Mouse (Mus musculus) urinary bladder, postnatal 14 days (tissue): ENCODE measurements around the gene A030005K14Rik.
A peak's percentile ranks its signal among the peaks of the same experiment; 100 is the strongest.

Source experiments
- DNase-seq: peaks from one replicate; pipeline ENCODE4 v3.0.0; 2021; ENCODE audit warnings: low spot score

The A030005K14Rik gene

DNA sequence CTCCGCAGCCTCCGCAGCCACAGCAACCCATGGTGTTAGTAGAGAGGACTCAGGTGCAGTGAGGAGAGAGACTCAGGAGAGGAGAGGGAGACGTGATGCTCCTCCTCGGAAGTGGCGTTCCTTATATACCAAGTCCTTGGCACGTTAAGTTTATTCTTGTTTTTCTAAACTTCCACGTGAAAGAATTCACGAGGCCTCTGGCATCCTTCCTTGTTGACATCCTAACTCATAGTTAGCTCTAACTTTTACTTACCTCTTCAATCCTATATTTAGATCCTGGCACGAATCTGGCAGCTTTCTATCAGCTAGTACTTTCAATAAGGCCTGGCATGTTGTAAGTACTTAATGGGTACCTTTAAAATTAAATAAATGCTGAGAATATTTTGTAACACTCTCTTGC, at the start of gene A030005K14Rik:
A030005K14Rik (minus strand) TSS at position 101 of the 400 bp plus-strand sequence.
- no peak for DNase-seq

DNA sequence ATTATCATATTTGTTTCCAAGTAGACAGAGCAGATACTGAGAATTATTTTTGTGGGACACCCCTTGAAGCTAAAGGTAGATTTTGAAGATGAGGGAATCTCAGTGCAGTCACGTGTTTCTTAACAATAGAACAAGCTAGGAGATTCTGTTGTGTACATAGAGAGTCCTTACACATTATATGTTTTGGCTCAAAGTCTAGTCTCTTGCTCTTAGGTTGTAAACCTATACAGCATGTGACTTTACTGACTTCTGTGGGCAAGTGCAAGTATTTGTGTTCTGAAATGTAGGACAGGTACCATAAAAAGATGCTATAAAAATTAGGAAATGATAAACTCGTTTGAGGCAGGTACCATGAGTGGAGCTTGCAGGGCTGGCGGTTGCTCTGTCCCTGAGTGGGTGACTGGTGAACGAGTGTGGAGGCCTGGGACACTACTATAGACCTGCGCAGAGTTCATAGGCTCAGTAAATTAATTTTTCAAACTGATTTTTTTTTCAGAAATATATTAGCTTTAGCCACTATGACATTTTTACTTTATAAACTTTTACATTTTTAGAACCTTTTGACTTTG, 48.3 kb upstream of the A030005K14Rik start:
- no peak for DNase-seq

DNA sequence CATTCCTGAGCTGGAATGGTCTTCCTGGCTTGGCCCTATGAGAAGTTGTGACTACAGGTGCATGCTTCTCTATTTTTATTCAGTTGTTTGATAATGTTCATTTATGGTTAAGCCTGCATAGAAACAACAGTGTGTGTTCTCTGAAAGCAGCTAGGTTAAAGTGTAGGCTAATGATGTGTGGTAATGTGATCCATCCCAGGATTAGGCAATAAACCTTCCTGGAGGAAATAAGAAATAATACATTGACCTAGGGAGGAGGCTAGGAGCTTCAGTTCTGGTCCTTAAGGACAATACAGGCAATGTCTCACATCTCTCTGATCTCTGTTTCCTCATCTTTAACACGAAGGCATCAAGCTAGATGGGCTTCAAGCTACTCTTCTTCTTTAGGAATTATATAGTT, 46.3 kb upstream of the A030005K14Rik start:
- DNase-seq: no peak

DNA sequence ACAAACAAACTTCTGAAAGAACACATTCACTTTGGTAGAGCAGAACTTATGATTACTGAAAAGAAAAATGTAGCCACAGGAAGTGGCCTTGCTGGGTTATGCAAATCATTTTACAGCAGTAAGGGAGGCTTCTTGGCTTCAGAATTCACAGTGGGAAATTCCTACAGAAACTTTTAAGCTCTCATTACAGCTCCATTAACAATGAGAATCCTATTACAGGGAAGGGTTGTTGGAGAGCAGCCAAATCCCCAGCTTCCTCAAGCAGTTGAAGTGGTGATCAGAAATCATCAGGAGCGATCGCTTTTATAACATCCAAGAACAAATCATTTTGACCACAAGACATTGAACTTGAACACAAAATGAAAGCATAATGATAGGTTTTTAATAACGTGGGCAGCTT, 42.7 kb upstream of the A030005K14Rik start:
- DNase-seq: no peak

DNA sequence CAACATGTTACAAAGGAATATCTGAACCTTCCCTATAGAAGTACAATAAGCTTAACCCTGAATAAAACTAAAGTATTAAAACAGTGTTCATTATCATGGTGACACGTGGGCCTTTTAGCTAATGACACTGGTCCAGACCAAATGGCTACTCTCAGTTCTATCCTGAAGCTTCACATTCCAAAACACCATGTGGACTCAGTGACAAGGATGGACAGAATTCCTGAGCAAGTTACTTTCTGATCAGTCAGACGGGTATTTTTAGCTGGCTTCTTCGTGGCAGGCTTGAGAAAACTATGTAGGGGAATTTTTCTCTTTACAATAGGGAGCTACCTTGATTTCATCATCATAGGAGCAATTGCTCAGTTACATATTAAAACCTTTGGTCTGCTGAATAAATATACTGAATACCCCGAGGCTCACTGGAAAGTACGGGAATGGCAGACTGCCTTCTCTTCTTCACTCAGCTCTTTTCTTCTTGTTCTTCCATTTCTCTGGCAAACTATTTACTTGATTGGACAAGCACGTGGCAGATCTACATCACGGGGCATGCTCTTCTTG, 40.5 kb upstream of the A030005K14Rik start:
- DNase-seq: no peak

DNA sequence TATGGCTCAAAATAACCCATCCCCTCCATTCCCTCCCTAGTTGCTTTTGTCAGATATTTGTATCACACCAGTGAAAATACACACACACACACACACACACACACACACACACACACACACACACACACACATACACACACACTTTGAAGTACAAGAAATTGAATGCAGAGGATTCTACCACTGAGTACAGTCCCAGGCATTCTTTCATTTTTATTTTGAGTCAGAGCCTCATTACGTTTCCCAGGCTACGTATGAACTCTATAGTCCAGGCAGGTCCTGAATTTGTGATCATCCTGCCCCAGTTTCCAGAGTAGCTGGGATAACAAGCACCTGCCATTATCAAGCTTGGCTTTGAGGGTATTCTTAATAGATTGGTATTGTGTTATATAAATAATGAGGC, 40.0 kb upstream of the A030005K14Rik start:
- no peak for DNase-seq

DNA sequence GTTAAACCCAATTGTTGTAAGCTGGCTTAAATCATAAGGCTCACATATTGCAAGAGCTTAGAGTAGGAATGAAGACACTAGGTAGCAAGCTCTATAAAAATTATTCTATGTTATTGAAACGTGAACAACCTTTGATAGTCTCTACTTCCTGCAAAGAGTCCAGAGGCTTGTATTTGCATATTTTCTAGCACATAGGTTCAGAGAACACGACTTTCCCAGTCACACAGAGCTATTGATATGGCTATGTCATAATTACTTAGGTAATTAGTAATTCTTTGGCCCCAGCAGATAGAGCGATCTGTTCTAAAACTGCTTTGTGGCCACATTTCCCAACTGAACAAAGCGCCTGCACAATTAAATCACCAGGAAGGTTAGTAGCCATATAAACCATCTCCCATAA, 37.8 kb upstream of the A030005K14Rik start:
- no peak for DNase-seq

DNA sequence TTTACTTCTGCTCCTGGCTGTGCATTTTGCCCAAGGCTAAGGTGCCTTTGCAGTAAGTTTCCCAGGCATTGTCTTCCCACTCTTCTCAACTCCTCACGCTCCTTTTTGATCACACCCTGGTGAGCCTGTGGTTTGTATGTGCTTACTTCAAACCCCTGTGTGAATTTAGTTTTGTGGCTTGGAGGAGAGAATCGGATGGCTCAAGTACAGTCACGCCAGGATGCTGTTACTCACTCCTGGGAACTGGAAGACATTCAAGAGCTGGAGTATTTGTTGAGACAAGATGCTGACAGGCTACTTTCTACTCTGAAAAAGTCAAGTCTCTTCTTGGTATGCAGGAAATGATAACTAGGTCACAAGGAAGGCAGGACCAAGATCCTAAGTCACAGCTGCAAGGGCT, 32.1 kb upstream of the A030005K14Rik start:
- DNase-seq: no peak

DNA sequence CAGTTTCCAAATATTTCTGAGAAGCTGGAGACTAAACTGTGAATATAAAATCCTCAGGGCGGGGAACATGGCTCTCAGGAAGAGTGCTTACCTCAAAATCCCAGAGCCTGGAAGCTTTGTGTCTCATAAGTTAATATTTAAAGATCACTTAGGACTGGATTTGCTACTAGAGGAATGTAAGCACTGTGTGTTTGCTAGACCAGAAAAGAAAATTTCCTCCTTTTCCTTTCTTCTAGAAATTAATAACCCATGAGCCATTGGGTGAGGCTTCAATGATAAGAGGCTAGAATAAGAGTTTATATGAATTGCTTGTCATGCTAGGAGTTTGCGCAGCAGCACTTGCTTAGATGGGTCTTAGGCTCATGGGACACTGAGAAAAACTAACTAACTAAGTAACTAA, 25.6 kb upstream of the A030005K14Rik start:
- DNase-seq: no peak

DNA sequence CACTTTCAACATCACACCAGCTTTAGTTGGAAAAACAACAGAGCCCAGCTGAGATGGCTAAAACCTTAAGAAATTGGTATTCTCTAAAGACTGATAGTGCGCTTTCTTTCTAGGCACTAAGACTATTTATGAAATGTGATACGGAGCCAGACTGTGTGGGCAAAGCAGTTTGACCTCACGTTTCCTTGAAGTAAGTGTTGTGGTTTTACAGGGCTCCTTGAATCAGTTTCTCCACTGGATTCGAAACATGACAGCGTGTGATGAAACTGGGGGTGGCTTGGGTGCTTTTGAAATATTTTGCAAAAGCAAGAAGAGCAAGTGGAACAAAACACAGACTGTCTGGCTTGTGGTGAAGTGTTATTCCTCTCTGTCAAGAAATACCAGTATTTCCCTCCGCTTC, 17.8 kb upstream of the A030005K14Rik start:
- no peak for DNase-seq

DNA sequence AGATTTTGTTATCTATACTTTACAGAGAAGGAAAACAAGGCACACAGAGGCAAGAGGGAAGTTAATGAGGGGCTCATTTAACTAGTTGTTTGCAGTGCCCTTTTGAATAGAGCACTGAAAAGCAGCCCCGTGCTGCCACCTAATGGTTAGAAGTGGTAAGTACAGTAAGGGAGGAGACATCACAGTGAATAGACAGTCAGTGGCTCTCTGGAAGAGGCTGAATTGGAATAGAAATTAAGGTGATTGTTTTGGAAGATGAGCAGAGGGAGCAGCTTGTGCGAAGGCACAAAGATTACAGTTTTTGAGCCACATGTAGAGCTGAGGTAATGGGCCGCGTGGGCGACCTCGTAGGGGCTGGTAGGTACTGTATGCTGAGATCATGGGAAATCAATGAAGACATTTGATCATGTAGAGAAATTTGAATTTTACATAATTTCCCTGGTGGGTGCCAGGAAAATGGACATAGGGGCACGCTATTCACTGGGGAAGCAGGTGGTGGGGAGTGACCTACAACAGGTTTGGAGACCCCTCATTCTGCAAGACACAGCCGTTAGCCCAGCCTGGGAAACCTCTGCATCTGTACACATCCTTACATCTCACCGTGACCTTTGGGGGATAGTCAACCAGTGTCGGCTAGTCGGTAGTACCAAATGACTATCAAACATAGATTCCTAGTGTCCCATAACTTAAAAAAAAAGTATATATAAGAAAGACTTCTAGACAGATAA, 17.2 kb upstream of the A030005K14Rik start:
- DNase-seq: peak; percentile 10

DNA sequence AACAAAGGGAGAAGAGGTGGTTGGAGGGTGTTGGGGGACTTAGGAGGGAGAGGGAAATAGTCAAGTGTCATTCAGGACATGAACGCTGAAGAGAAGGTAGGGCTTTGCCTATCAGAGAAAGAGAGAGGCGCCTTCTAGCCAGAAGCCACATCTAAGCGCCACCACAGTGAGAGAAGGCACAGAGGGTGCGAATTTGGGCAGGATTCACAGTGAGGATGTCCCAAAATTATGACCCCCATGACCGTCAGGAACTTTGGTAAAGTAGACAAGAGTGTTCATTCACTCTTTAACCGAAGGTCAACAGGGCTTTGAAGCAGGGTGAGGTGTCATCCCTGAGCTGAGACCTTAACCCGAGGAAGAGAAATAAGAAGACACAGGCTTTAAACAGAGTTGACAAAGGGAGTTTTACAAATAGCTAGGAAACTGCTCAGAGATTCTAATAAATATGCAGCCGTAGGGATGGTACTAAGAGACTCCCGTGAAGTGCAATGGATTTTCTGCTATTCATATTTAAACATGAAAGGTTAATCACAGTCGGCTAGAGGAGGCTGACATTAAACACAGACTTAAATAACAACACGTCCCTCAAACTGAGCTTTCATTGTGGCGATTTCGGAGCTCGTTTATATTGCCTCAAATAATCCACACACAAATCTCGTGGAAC, 16.5 kb upstream of the A030005K14Rik start:
- no peak for DNase-seq

DNA sequence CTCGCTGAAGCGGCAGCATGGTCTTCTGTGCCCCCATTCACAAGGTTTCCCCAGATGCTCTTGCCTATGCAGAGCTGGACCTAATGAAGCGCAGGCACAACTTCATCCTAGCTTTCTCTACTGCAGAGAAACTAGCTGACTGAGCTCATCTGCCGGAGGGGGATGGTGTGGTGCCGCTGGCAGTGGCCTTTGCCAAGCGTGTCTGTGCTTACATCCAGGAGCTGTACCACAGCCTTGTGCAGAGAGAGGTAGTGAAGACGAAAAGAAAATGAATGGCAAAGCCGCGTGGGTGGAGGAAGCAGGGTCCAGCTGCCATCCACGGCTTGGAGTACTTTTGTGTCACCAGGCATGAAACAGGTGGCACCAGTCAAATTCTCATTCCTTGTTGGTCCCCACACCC, 8.0 kb upstream of the A030005K14Rik start:
- no peak for DNase-seq

DNA sequence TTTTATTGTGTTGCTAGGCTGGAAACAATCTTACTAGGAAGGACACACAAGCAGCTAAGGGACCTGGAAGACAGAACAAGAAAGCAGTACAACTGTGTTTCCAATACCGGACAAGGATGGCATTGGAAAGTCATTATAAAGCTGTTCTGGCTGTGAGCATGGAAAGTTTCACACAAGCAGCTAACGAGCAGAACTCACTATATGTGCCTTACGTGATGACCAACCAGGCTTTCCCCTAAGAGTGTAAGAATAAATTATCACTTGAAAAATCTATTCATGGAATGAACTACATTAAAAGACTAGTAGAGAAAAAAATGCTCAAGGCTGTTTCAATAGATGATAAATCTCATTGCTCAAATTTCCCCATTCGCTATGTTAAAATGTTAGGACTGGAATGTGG, 7.4 kb upstream of the A030005K14Rik start:
- no peak for DNase-seq

DNA sequence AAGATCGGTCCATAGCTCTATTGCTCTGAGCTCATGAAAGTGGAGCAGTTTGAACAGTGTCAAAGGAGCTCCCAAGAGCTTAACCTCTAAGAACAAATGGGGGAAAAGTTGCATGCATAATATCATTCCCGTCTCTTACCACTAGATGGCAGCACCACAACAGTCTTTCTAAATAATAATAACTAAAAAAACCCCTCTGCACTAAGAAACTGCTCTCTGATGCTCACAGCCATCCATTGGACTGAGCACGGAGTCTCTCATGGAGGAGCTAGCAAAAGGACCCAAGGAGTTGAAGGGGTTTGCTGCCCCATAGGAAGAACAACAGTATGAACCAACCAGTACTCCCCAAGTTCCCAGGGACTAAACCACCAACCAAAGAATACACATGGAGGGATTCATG, 5.7 kb upstream of the A030005K14Rik start:
- DNase-seq: no peak

DNA sequence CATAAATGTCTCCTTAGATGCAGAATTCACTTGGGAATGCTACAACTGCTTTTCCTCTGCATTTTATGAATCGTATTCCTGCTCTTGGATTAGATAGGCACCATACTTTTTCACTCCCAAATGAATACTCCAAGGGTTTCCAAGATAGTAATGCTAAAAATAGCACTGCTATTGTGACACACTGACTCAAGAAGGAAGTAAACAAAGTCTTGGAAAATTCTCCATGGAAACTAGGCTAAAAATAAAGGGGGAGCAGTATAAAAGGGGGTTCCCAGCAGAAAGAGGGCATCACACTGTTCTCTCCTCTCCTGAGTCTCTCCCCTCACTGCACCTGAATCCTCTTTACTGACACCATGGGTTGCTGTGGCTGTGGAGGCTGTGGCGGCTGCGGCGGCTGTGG, 1.5 kb upstream of the A030005K14Rik start, which contains the start of gene Krtap28-13:
Krtap28-13 (plus strand) TSS at position 288 of the 400 bp plus-strand sequence.
- DNase-seq: no peak

DNA sequence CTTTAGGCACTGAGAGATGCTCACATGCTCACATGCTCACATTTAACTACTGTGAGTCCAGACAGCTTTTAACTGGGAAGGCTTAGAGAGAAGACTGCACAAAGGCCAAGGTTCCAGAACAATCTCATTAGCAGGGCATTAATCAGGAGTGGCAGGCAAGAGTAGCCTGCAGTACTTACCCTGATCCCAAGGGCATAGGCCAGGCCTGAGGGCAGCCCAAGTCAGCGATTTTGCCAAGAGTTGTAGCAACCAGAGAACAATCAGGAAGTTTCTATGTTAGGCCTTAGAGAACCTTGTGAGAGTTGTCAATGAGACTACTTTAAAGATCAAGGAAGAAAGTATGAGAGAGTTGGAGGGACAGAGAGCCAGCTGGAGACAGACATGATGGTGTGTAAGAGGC, 697 bp downstream of the A030005K14Rik start:
- DNase-seq: no peak

DNA sequence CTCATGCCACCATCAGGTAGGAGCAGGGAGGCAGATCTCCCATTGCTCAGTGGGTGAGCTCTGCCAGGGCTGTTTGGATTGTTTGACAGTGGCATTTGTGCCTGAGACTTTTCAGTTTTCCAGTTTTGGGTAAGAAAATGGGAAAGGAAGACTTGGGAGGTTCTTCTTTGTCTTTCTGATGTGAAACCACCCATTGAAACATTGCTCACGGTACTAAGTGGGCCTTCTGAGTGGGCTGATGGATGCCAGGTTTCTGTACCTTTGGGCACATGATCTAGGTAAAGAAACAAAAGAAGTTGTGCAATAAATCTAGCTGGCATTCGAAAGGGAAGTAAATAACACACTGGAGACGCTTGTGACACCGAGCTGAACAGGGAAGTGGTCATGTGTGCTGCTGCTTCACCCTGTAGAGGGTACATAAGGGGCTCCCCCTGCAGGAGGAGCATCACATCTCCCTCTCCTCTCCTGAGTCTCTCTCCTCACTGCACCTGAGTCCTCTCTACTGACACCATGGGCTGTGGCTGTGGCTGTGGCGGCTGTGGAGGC, 14.2 kb downstream of the A030005K14Rik start, which contains the start of gene Gm47969:
Gm47969 (plus strand) TSS at position 51 of the 546 bp plus-strand sequence.
- DNase-seq: no peak

DNA sequence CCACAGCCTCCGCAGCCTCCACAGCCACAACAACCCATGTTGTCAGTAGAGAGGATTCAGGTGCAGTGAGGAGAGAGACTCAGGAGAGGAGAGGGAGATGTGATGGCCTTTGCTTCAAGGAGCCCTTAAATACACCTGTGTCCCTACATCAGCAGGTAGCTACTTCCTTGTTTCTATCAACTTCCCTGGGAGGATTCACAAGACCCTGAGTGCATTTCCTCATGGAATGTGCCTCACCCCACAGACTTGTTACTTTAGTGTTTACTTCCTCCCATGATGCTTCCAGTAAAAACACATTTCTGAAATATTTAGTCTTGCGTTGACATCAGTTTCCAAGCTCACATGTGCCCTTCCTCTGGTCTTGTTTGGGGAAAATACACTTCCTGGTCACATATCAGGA, 16.8 kb downstream of the A030005K14Rik start, which contains the start of gene Krtap28-10:
Krtap28-10 (minus strand) TSS at position 101 of the 400 bp plus-strand sequence.
- no peak for DNase-seq

DNA sequence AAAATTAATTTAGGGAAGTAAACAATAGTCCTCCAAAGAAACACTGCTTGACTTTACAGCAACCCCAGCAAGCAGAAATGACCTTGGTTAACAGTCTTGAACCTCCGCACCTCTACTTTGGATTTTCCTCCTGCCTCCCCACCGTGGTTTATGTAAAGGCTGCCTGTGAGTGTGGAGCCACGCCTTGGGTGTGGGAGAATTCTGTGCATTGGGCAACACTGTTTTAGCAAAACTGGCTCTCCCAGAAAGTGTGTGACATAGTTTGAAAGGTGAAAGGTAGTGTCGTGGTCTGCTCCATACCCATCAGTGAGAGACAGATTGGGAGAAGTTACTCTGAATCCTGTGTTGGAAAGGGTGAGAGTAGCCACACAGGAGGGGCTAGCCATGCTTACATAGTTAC, 20.1 kb downstream of the A030005K14Rik start:
- DNase-seq: peak; percentile 26

DNA sequence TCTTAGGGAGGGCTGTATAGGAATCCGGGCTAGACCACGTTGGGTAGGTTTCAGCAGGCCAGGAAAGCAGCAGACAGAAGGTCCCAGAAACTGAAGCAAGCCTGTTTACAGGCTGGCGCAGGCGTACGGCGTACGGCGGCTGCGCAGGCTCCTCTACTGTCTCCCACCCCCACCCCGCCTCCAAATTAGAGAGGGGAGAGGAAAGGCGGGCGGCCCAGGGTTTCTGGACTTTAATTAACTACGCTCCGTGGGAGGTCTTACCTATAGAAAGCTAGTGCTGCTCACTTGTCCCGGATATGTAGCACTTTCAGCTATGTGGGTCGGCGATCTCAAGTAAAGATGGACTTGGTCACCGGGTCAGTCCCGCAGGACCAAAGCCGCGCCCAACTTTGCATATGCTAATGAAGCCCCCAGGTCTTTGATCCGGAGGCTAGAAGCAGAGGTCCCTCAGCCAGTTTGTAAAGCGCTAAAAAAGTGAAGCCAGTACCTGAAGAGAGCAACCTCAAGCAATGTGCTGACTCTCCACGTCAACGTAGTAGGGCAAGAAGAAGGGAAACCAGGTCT, 21.0 kb downstream of the A030005K14Rik start, which contains the start of gene Slc19a3:
Slc19a3 (minus strand) TSS at position 340 of the 564 bp plus-strand sequence.
- DNase-seq: peak; percentile 18
